Mouse (Mus musculus): ENCODE data around the gene Hspa12b. TPM values are rescaled to one million over a fixed set of nuclear protein-coding genes. Genes with fewer than 3 reads are reported as not detected.
A peak's percentile ranks its signal among the peaks of the same experiment; 100 is the strongest.
"Not testable (repeated sequence)": the region's sequence is repeated elsewhere in the genome, so short reads cannot be mapped to it uniquely, and the experiment has no call there.

Hspa12b gene
- polyA plus RNA-seq, 1 experiment from 2014 or later = 1.8 TPM

- no peak for ATAC-seq (ENCODE audit: insufficient read depth)
- Histone ChIP-seq H3K27ac (replicated peaks) (no peak overlapping the region), H3K36me3 (replicated peaks) (no peaks in the 10 kb centered on the region), H3K27me3 (peaks cover 28% of the 10 kb centered on the region), H3K4me3 (replicated peaks) (no peak overlapping the region), H3K9ac (no peak overlapping the region), H3K4me2 (no peak overlapping the region), H3K9me3 (replicated peaks) (no peaks in the 10 kb centered on the region), H3K4me1 (replicated peaks) (peaks cover 11% of the 10 kb centered on the region)
- WGBS (ENCODE audit: insufficient replicate concordance) = 44% methylated on average over 3 of the region's 3 CpGs
These were observed 25.6 kb upstream of the Hspa12b start for GRCm38 (mm10) chr2:131101530-131101929.

GRCm38 (mm10) chr2:131104021-131104420 lies 23.1 kb upstream of the Hspa12b start:
- ATAC-seq (ENCODE audit: insufficient read depth) = no peak
- H3K36me3 ChIP-seq (replicated peaks) = no peaks in the 10 kb centered on the region

GRCm38 (mm10) chr2:131105061-131105460 lies 22.0 kb upstream of the Hspa12b start:
- not testable (repeated sequence) for H3K4me3 ChIP-seq (replicated peaks); H3K9me3 ChIP-seq (replicated peaks); ATAC-seq (ENCODE audit: insufficient read depth); H3K27ac ChIP-seq (replicated peaks); H3K4me1 ChIP-seq (replicated peaks); H3K36me3 ChIP-seq (replicated peaks); H3K9ac ChIP-seq; H3K4me2 ChIP-seq
- 57% methylated on average over 4 of the region's 4 CpGs for WGBS (ENCODE audit: insufficient replicate concordance)
- H3K27me3 ChIP-seq = peaks cover 49% of the 10 kb centered on the region

More at GRCm38 (mm10) chr2:131104021-131104420, 23.1 kb upstream of the Hspa12b start:
- H3K9ac ChIP-seq = no peak overlapping the region
- H3K4me2 ChIP-seq = no peak overlapping the region
- no peaks in the 10 kb centered on the region for H3K9me3 ChIP-seq (replicated peaks)
- no peak overlapping the region for H3K4me3 ChIP-seq (replicated peaks)
- WGBS (ENCODE audit: insufficient replicate concordance) = 67% methylated on average over 4 of the region's 4 CpGs
- H3K4me1 ChIP-seq (replicated peaks) = no peaks in the 10 kb centered on the region
- H3K27me3 ChIP-seq = peaks cover 46% of the 10 kb centered on the region
- H3K27ac ChIP-seq (replicated peaks) = no peak overlapping the region

GRCm38 (mm10) chr2:131105989-131106388 lies 21.1 kb upstream of the Hspa12b start:
- H3K4me2 ChIP-seq = no peak overlapping the region
- no peak overlapping the region for H3K27ac ChIP-seq (replicated peaks)
- no peaks in the 10 kb centered on the region for H3K4me1 ChIP-seq (replicated peaks)
- no peak overlapping the region for H3K4me3 ChIP-seq (replicated peaks)
- ATAC-seq (ENCODE audit: insufficient read depth) = no peak
- peaks cover 52% of the 10 kb centered on the region for H3K27me3 ChIP-seq
- H3K9ac ChIP-seq = no peak overlapping the region
- no peaks in the 10 kb centered on the region for H3K9me3 ChIP-seq (replicated peaks)
- WGBS (ENCODE audit: insufficient replicate concordance) = 67% methylated on average over 5 of the region's 5 CpGs
- no peaks in the 10 kb centered on the region for H3K36me3 ChIP-seq (replicated peaks)

- Histone ChIP-seq H3K4me2 (no peak overlapping the region), H3K9ac (no peak overlapping the region), H3K36me3 (replicated peaks) (no peaks in the 10 kb centered on the region), H3K9me3 (replicated peaks) (no peaks in the 10 kb centered on the region), H3K4me3 (replicated peaks) (no peak overlapping the region), H3K4me1 (replicated peaks) (peaks cover 4% of the 10 kb centered on the region; the same call in 1 of the 2 replicates), H3K27ac (replicated peaks) (no peak overlapping the region), H3K27me3 (peaks cover 26% of the 10 kb centered on the region)
- no peak for ATAC-seq (ENCODE audit: insufficient read depth)
- 57% methylated on average over 2 of the region's 2 CpGs for WGBS (ENCODE audit: insufficient replicate concordance)
These were observed 8.0 kb upstream of the Hspa12b start for GRCm38 (mm10) chr2:131118968-131119574.

- WGBS (ENCODE audit: insufficient replicate concordance) = 15% methylated on average over 3 of the region's 3 CpGs
- no peak for ATAC-seq (ENCODE audit: insufficient read depth)
- H3K27ac ChIP-seq (replicated peaks) = no peak overlapping the region
These were observed 2.9 kb upstream of the Hspa12b start for GRCm38 (mm10) chr2:131124166-131124565.

GRCm38 (mm10) chr2:131125157-131125963 lies 1.7 kb upstream of the Hspa12b start:
- 78% methylated on average over 9 of the region's 9 CpGs for WGBS (ENCODE audit: insufficient replicate concordance)
- H3K4me2 ChIP-seq = no peak overlapping the region
- no peaks in the 10 kb centered on the region for H3K36me3 ChIP-seq (replicated peaks)
- H3K9me3 ChIP-seq (replicated peaks) = no peaks in the 10 kb centered on the region
- no peak for ATAC-seq (ENCODE audit: insufficient read depth)
- H3K27me3 ChIP-seq = peaks cover 32% of the 10 kb centered on the region
- H3K4me3 ChIP-seq (replicated peaks) = no peak overlapping the region
- no peak overlapping the region for H3K9ac ChIP-seq
- H3K27ac ChIP-seq (replicated peaks) = no peak overlapping the region
- H3K4me1 ChIP-seq (replicated peaks) = peaks cover 60% of the 10 kb centered on the region

More at GRCm38 (mm10) chr2:131124166-131124565, 2.9 kb upstream of the Hspa12b start:
- no peaks in the 10 kb centered on the region for H3K9me3 ChIP-seq (replicated peaks)
- H3K4me1 ChIP-seq (replicated peaks) = peaks cover 49% of the 10 kb centered on the region
- no peak overlapping the region for H3K9ac ChIP-seq
- H3K4me3 ChIP-seq (replicated peaks) = no peak overlapping the region
- peaks cover 35% of the 10 kb centered on the region for H3K27me3 ChIP-seq
- H3K36me3 ChIP-seq (replicated peaks) = no peaks in the 10 kb centered on the region
- H3K4me2 ChIP-seq = no peak overlapping the region

- Histone ChIP-seq H3K36me3 (replicated peaks) (no peaks in the 10 kb centered on the region), H3K27me3 (peaks cover 29% of the 10 kb centered on the region), H3K9me3 (replicated peaks) (no peaks in the 10 kb centered on the region), H3K4me1 (replicated peaks) (peaks cover 64% of the 10 kb centered on the region), H3K27ac (replicated peaks) (0 out of 2 replicates have a peak overlapping the region, but pooled peaks have one; percentile 49), H3K4me3 (replicated peaks) (no peak overlapping the region), H3K4me2 (peak overlapping the region; percentile 82; the same call in 1 of the 2 replicates), H3K9ac (peak overlapping the region; percentile 63; the same call in 1 of the 2 replicates)
- ATAC-seq (ENCODE audit: insufficient read depth) = no peak
- WGBS (ENCODE audit: insufficient replicate concordance) = 55% methylated on average over 9 of the region's 9 CpGs
These were observed 890 bp upstream of the Hspa12b start for GRCm38 (mm10) chr2:131125964-131126815.

GRCm38 (mm10) chr2:131128211-131128610 lies 1.1 kb downstream of the Hspa12b start:
- 66% methylated on average over 5 of the region's 5 CpGs for WGBS (ENCODE audit: insufficient replicate concordance)
- no peak overlapping the region for H3K27ac ChIP-seq (replicated peaks)
- H3K27me3 ChIP-seq = peaks cover 24% of the 10 kb centered on the region
- peaks cover 75% of the 10 kb centered on the region for H3K4me1 ChIP-seq (replicated peaks)
- ATAC-seq (ENCODE audit: insufficient read depth) = no peak
- H3K4me2 ChIP-seq = peak overlapping the region; percentile 82
- peak overlapping the region; percentile 63; the same call in 1 of the 2 replicates for H3K9ac ChIP-seq
- H3K9me3 ChIP-seq (replicated peaks) = no peaks in the 10 kb centered on the region
- H3K4me3 ChIP-seq (replicated peaks) = peak overlapping the region; percentile 59
- H3K36me3 ChIP-seq (replicated peaks) = no peaks in the 10 kb centered on the region

- Histone ChIP-seq H3K4me3 (replicated peaks) (no peak overlapping the region), H3K27ac (replicated peaks) (peak overlapping the region; percentile 86), H3K9ac (no peak overlapping the region), H3K36me3 (replicated peaks) (no peaks in the 10 kb centered on the region), H3K9me3 (replicated peaks) (no peaks in the 10 kb centered on the region), H3K27me3 (peaks cover 19% of the 10 kb centered on the region), H3K4me2 (peak overlapping the region; percentile 82), H3K4me1 (replicated peaks) (peaks cover 76% of the 10 kb centered on the region)
- WGBS (ENCODE audit: insufficient replicate concordance) = 59% methylated on average over 3 of the region's 3 CpGs
- no peak for ATAC-seq (ENCODE audit: insufficient read depth)
These were observed 1.6 kb downstream of the Hspa12b start for GRCm38 (mm10) chr2:131128636-131129157.

Data from liver, embryonic 15.5 days (tissue).